Mouse (Mus musculus): ENCODE results near the gene Vmn1r142. TPM values are rescaled to one million over a fixed set of nuclear protein-coding genes. Genes with fewer than 3 reads are reported as not detected.
"Not testable (repeated sequence)": the region's sequence is repeated elsewhere in the genome, so short reads cannot be mapped to it uniquely, and the experiment has no call there.

Vmn1r142 gene
- polyA plus RNA-seq (2012; rRNA removed) = not detected in 2 replicates

DNA sequence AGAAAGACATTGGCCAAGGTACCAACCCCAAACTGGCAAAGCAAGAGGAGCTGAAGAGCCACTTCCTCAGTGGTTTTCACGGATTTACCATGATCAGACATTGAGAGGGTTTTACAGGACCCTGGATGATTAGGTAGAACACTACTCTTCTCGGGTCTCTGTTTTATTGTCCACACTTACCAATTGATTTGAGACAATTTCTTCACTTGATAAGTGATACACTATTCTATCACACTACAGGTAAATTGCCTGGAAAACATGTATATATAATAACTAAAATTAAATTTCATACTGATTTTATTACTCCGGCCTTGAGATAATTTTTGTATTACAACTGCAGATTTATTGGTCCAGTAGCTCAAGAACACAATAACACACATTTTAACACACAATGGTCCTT, at the start of gene Vmn1r142:
Gene Vmn1r142, minus strand, starts transcription at position 101 of the 400 bp plus-strand sequence.
- H3K4me1 ChIP-seq (ENCODE audit: control insufficient read depth, insufficient read depth, low read length); H3K4me3 ChIP-seq (replicated peaks; ENCODE audit: extremely low read depth, low read depth, low read length); DNase-seq: not testable (repeated sequence)
- no CpG with 5 or more reads among the region's 3 CpGs for WGBS

DNA sequence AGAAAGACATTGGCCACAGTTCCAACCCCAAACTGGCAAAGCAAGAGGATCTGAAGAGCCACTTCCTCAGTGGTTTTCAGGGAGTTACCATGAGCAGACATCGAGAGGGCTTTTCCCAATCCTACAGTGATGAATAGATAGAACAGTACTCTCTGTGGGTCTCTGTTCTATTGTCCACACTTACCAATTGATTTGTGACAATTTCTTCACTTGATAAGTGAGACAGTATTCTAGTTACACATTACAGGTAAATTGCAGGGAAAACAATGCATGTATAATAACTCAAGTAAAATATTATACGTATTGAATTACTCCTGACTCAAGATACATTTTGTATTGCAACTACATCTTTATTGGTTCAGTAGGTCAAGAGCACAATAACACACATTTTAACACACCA, 37.3 kb upstream of the Vmn1r142 start, which contains the start of gene Gm8653:
Gene Gm8653, minus strand, starts transcription at position 101 of the 400 bp plus-strand sequence.
- H3K4me1 ChIP-seq (ENCODE audit: control insufficient read depth, insufficient read depth, low read length); H3K4me3 ChIP-seq (replicated peaks; ENCODE audit: extremely low read depth, low read depth, low read length); DNase-seq: not testable (repeated sequence)
- no CpG with 5 or more reads among the region's 2 CpGs for WGBS

DNA sequence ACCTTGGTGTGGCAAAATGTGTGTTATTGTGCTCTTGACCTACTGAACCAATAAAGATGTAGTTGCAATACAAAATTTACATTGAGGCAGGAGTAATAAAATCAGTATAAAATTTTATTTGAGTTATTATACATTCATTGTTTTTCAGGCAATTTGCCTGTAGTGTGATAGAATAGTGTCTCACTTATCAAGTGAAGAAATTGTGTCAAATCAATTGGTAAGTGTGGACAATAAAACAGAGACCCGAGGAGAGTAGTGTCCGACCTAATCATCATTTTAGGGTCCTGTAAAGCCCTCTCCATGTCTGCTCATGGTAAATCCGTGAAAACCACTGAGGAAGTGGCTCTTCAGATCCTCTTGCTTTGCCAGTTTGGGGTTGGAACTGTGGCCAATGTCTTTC, 25.2 kb upstream of the Vmn1r142 start, which contains the start of gene Vmn1r143:
Gene Vmn1r143, plus strand, starts transcription at position 301 of the 400 bp plus-strand sequence.
- no CpG with 5 or more reads among the region's 3 CpGs for WGBS
- H3K4me1 ChIP-seq (ENCODE audit: control insufficient read depth, insufficient read depth, low read length); H3K4me3 ChIP-seq (replicated peaks; ENCODE audit: extremely low read depth, low read depth, low read length); DNase-seq: not testable (repeated sequence)

DNA sequence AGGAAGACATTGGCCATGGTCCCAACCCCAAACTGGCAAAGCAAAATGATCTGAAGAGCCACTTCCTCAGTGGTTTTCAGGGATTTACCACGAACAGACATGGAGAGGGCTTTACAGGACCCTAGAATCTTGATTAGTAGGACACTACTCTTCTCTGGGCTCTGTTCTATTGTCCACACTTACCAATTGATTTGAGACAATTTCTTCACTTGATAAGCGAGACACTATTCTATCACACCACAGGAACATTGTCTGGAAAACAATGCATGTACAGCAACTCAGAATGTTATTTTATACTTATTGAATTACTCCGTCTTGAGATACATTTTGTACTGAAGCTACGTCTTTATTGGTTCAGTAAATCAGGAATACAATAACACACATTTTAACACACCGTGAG, 29.2 kb downstream of the Vmn1r142 start, which contains the start of gene Gm10666:
Gene Gm10666, minus strand, starts transcription at position 101 of the 400 bp plus-strand sequence.
- not testable (repeated sequence) for H3K4me3 ChIP-seq (replicated peaks; ENCODE audit: extremely low read depth, low read depth, low read length); H3K4me1 ChIP-seq (ENCODE audit: control insufficient read depth, insufficient read depth, low read length); DNase-seq
- WGBS = no CpG with 5 or more reads among the region's 5 CpGs

DNA sequence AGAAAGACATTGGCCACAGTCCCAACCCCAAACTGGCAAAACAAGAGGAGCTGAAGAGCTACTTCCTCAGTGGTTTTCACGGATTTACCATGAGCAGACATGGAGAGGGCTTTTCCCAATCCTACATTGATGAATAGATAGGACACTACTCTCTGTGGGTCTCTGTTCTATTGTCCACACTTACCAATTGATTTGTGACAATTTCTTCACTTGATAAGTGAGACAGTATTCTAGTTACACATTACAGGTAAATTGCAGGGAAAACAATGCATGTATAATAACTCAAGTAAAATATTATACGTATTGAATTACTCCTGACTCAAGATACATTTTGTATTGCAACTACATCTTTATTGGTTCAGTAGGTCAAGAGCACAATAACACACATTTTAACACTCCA, 45.7 kb downstream of the Vmn1r142 start, which contains the start of gene Gm16451:
Gene Gm16451, minus strand, starts transcription at position 101 of the 400 bp plus-strand sequence.
- H3K4me3 ChIP-seq (replicated peaks; ENCODE audit: extremely low read depth, low read depth, low read length) = not testable (repeated sequence)
- WGBS = no CpG with 5 or more reads among the region's 2 CpGs

More for the DNA sequence above, 45.7 kb downstream of the Vmn1r142 start, which contains the start of gene Gm16451:
- not testable (repeated sequence) for DNase-seq; H3K4me1 ChIP-seq (ENCODE audit: control insufficient read depth, insufficient read depth, low read length)

Other genes with a start within 250 kb of the Vmn1r142 start
- not detected in 2 replicates for gene Gm5891, start 242.7 kb downstream of the Vmn1r142 start, polyA plus RNA-seq (2012; rRNA removed)
- not detected in 2 replicates for gene Vmn1r137, start 169.4 kb downstream of the Vmn1r142 start, polyA plus RNA-seq (2012; rRNA removed)
- gene Vmn1r138, start 135.1 kb downstream of the Vmn1r142 start, polyA plus RNA-seq (2012; rRNA removed) = not detected in 2 replicates
- gene Gm6176, start 107.7 kb downstream of the Vmn1r142 start, polyA plus RNA-seq (2012; rRNA removed) = not detected in 2 replicates
- gene Vmn1r139, start 95.0 kb downstream of the Vmn1r142 start, polyA plus RNA-seq (2012; rRNA removed) = not detected in 2 replicates
- gene Gm16451, start 45.8 kb downstream of the Vmn1r142 start, polyA plus RNA-seq (2012; rRNA removed) = not detected in 2 replicates
- gene Gm10666, start 29.3 kb downstream of the Vmn1r142 start, polyA plus RNA-seq (2012; rRNA removed) = not detected in 2 replicates
- not detected in 2 replicates for gene Vmn1r143, start 25.3 kb upstream of the Vmn1r142 start, polyA plus RNA-seq (2012; rRNA removed)
- not detected in 2 replicates for gene Gm8653, start 37.2 kb upstream of the Vmn1r142 start, polyA plus RNA-seq (2012; rRNA removed)
- not detected in 2 replicates for gene Gm8453, start 65.4 kb upstream of the Vmn1r142 start, polyA plus RNA-seq (2012; rRNA removed)
- gene Gm4187, start 165.7 kb upstream of the Vmn1r142 start, polyA plus RNA-seq (2012; rRNA removed) = not detected in 2 replicates
- gene Gm8660, start 207.0 kb upstream of the Vmn1r142 start, polyA plus RNA-seq (2012; rRNA removed) = not detected in 2 replicates
- gene Vmn1r148, start 249.5 kb upstream of the Vmn1r142 start, polyA plus RNA-seq (2012; rRNA removed) = not detected in 2 replicates

All from lung, adult 2 months (tissue).